Mouse (Mus musculus) bone marrow, adult 2 months (tissue): ENCODE data around the gene Cenpc1.

ENCODE experiments used
- CTCF ChIP-seq: fragments of 200-500 bp; IDR thresholded peaks from 2 replicates; pipeline ENCODE4 v1.5.1; 2011; ENCODE audit warnings: low read length, control low read depth; ENCODE audit not compliant: control insufficient read depth, insufficient read depth
- POLR2A ChIP-seq: fragments of 200-500 bp; IDR thresholded peaks from 2 replicates; pipeline ENCODE4 v1.6.1; 2011; ENCODE audit warnings: low read depth, mild to moderate bottlenecking, control low read depth, low read length, borderline replicate concordance; ENCODE audit not compliant: control insufficient read depth

- TF ChIP-seq CTCF (no peak), POLR2A (no peak)
Observed at GRCm38 (mm10) chr5:86111074-86111473, 45.7 kb upstream of the Cenpc1 start.
